Mouse (Mus musculus): Measurements from ENCODE around the gene Pex11b. TPM values are rescaled to one million over a fixed set of nuclear protein-coding genes. Genes with fewer than 3 reads are reported as not detected.
"Not testable (repeated sequence)": the region's sequence is repeated elsewhere in the genome, so short reads cannot be mapped to it uniquely, and the experiment has no call there.

Pex11b gene
- total RNA-seq, 2 experiments from 2014 or later = 48.1 to 49.8 TPM

GRCm38 (mm10) chr3:96673514-96673913 is 38.3 kb downstream of the Pex11b start:
- DNase-seq (ENCODE audit: low spot score in 2 of 2) = no peak

GRCm38 (mm10) chr3:96674442-96674841 is 39.3 kb downstream of the Pex11b start:
- no peak for DNase-seq (ENCODE audit: low spot score in 2 of 2)

- DNase-seq (ENCODE audit: low spot score in 2 of 2) = no peak
These were observed 40.0 kb downstream of the Pex11b start for GRCm38 (mm10) chr3:96675171-96675570.

- DNase-seq (ENCODE audit: low spot score in 2 of 2) = no peak
These were observed 40.5 kb downstream of the Pex11b start for GRCm38 (mm10) chr3:96675690-96676089.

- no peak for DNase-seq (ENCODE audit: low spot score in 2 of 2)
These were observed 43.3 kb downstream of the Pex11b start for GRCm38 (mm10) chr3:96678456-96678855.

GRCm38 (mm10) chr3:96679159-96679674 is 44.0 kb downstream of the Pex11b start:
- DNase-seq (ENCODE audit: low spot score in 2 of 2) = no peak

GRCm38 (mm10) chr3:96680269-96680956 is 45.2 kb downstream of the Pex11b start:
- DNase-seq (ENCODE audit: low spot score in 2 of 2) = no peak

GRCm38 (mm10) chr3:96683496-96683895 is 48.3 kb downstream of the Pex11b start:
- no peak for DNase-seq (ENCODE audit: low spot score in 2 of 2)

GRCm38 (mm10) chr3:96684151-96684821 is 49.1 kb downstream of the Pex11b start:
- no peak for DNase-seq (ENCODE audit: low spot score in 2 of 2)

GRCm38 (mm10) chr3:96684822-96685156 is 49.6 kb downstream of the Pex11b start:
- no peak for DNase-seq (ENCODE audit: low spot score in 2 of 2)

- not testable (repeated sequence) for DNase-seq (ENCODE audit: low spot score in 2 of 2)
These were observed 50.9 kb downstream of the Pex11b start for GRCm38 (mm10) chr3:96686057-96686456.

- no peak for DNase-seq (ENCODE audit: low spot score in 2 of 2)
These were observed 53.7 kb downstream of the Pex11b start for GRCm38 (mm10) chr3:96688854-96689253.

GRCm38 (mm10) chr3:96690298-96690697 is 55.1 kb downstream of the Pex11b start:
- DNase-seq (ENCODE audit: low spot score in 2 of 2) = no peak

GRCm38 (mm10) chr3:96692506-96692905 is 57.3 kb downstream of the Pex11b start:
- no peak for DNase-seq (ENCODE audit: low spot score in 2 of 2)

GRCm38 (mm10) chr3:96693579-96693978 is 58.4 kb downstream of the Pex11b start:
- DNase-seq (ENCODE audit: low spot score in 2 of 2) = no peak

Other genes starting within 250 kb of the Pex11b start
- gene BC107364, start 183.1 kb upstream of the Pex11b start, total RNA-seq (2021) = not detected
- under 1 TPM in 1 of 2 experiments, not detected in 1; 0.16 TPM for gene Hfe2, start 110.2 kb upstream of the Pex11b start, total RNA-seq (2021)
- 10 to 100 TPM; 48.3 to 49.8 TPM for gene Txnip, start 77.4 kb upstream of the Pex11b start, total RNA-seq (2021)
- gene Gm16253, start 58.4 kb upstream of the Pex11b start, total RNA-seq (2021) = not detected
- gene Polr3gl, start 41.2 kb upstream of the Pex11b start, total RNA-seq (2021) = 10 to 100 TPM; 26.7 to 29.7 TPM
- 10 to 100 TPM; 45.9 to 51.8 TPM for gene Ankrd34a, start 38.7 kb upstream of the Pex11b start, total RNA-seq (2021)
- gene Lix1l, start 34.2 kb upstream of the Pex11b start, total RNA-seq (2021) = 10 to 100 TPM; 31.6 to 32.8 TPM
- gene Rbm8a, start 5.4 kb upstream of the Pex11b start, total RNA-seq (2021) = 10 to 100 TPM; 51.9 to 52.5 TPM
- gene Gm42957, start 98 bp downstream of the Pex11b start, total RNA-seq (2021) = under 1 TPM; 0.10 to 0.44 TPM
- gene Itga10, start 10.2 kb downstream of the Pex11b start, total RNA-seq (2021) = 1 to 10 TPM; 1.1 to 2.5 TPM
- gene Ankrd35, start 34.8 kb downstream of the Pex11b start, total RNA-seq (2021) = 1 to 10 TPM; 6.4 to 6.5 TPM
- gene Pias3, start 61.0 kb downstream of the Pex11b start, total RNA-seq (2021) = 10 to 100 TPM; 28.1 to 30.0 TPM
- 10 to 100 TPM; 12.1 to 14.6 TPM for gene Nudt17, start 73.2 kb downstream of the Pex11b start, total RNA-seq (2021)
- 10 to 100 TPM; 25.5 to 26.3 TPM for gene Polr3c, start 92.3 kb downstream of the Pex11b start, total RNA-seq (2021)
- 10 to 100 TPM; 59.6 to 60.9 TPM for gene Rnf115, start 92.3 kb downstream of the Pex11b start, total RNA-seq (2021)
- under 1 TPM; 0.29 to 0.58 TPM for gene Pdzk1, start 193.9 kb downstream of the Pex11b start, total RNA-seq (2021)
- gene Cd160, start 194.0 kb downstream of the Pex11b start, total RNA-seq (2021) = not detected